Mouse (Mus musculus) liver, adult 2 months (tissue): ENCODE results near the gene Babam2.

Experiments used
- CTCF ChIP-seq: fragments of 200-500 bp; IDR thresholded peaks from 2 replicates; pipeline ENCODE4 v1.5.1; 2011; ENCODE audit warnings: low read depth, low read length, control low read depth
- POLR2A ChIP-seq: fragments of 200-500 bp; IDR thresholded peaks from 2 replicates; pipeline ENCODE4 v1.6.1; 2011; ENCODE audit warnings: low read length, control low read depth; ENCODE audit not compliant: insufficient read depth; ENCODE audit errors: extremely low read depth

- TF ChIP-seq CTCF (no peak), POLR2A (no peak)
Measured at GRCm38 (mm10) chr5:31873328-31873727, 175.8 kb downstream of the Babam2 start.
